Mouse (Mus musculus): ENCODE measurements around the gene Slc4a4.

GRCm38 (mm10) chr5:88916501-88916971 lies 29.9 kb downstream of the Slc4a4 start:
- TF ChIP-seq CTCF (IDR thresholded peaks at IDR 0.05; ENCODE audit: low read depth), result no peak
- TF ChIP-seq EP300 (IDR thresholded peaks at IDR 0.05; ENCODE audit: low read depth), result no peak
